Mouse (Mus musculus) Muller cell, postnatal 12 days (primary cell): ENCODE data around the gene Dgkz.

ENCODE experiments used
- DNase-seq: peaks from one replicate; pipeline ENCODE4 v3.0.0-alpha.2; 2015; ENCODE audit errors: inconsistent ontology term

The Dgkz gene

GRCm38 (mm10) chr2:91934826-91935525 lies 40.7 kb downstream of the Dgkz start:
- no peak for DNase-seq

- no peak for DNase-seq
These were observed 41.6 kb downstream of the Dgkz start for GRCm38 (mm10) chr2:91934016-91934415.

GRCm38 (mm10) chr2:91933471-91933870 lies 42.2 kb downstream of the Dgkz start:
- no peak for DNase-seq

GRCm38 (mm10) chr2:91932737-91933350 lies 42.8 kb downstream of the Dgkz start:
- no peak for DNase-seq

- no peak for DNase-seq
These were observed 43.4 kb downstream of the Dgkz start, which contains the start of gene Mdk for GRCm38 (mm10) chr2:91932160-91932711. Gene Mdk (minus strand): TSS chr2:91932297.

- DNase-seq = peak; percentile 63
These were observed 44.1 kb downstream of the Dgkz start for GRCm38 (mm10) chr2:91931328-91932159.

GRCm38 (mm10) chr2:91930761-91931291 lies 44.8 kb downstream of the Dgkz start:
- no peak for DNase-seq

- peak; percentile 39 for DNase-seq
These were observed 45.7 kb downstream of the Dgkz start for GRCm38 (mm10) chr2:91929936-91930335.

- no peak for DNase-seq
These were observed 46.2 kb downstream of the Dgkz start for GRCm38 (mm10) chr2:91929455-91929854.

GRCm38 (mm10) chr2:91928534-91929350 lies 46.9 kb downstream of the Dgkz start:
- DNase-seq = no peak

GRCm38 (mm10) chr2:91927826-91928533 lies 47.7 kb downstream of the Dgkz start:
- peak; percentile 39 for DNase-seq

GRCm38 (mm10) chr2:91926949-91927348 lies 48.7 kb downstream of the Dgkz start, which contains the start of gene Chrm4:
Gene Chrm4 (plus strand): TSS chr2:91927249.
- no peak for DNase-seq

GRCm38 (mm10) chr2:91925442-91925841 lies 50.2 kb downstream of the Dgkz start:
- no peak for DNase-seq

GRCm38 (mm10) chr2:91924726-91925125 lies 50.9 kb downstream of the Dgkz start:
- no peak for DNase-seq

GRCm38 (mm10) chr2:91923415-91924337 lies 52.0 kb downstream of the Dgkz start:
- DNase-seq = peak; percentile 80

- no peak for DNase-seq
These were observed 52.9 kb downstream of the Dgkz start for GRCm38 (mm10) chr2:91922586-91923414.

- DNase-seq = peak; percentile 79
These were observed 53.7 kb downstream of the Dgkz start for GRCm38 (mm10) chr2:91921790-91922570.
